Mouse (Mus musculus) embryonic facial prominence, embryonic 12.5 days (tissue): ENCODE data around the gene Tmem59. TPM values are rescaled to one million over a fixed set of nuclear protein-coding genes. Genes with fewer than 3 reads are reported as not detected.
A peak's percentile ranks its signal among the peaks of the same experiment; 100 is the strongest.

Experiments used
- ATAC-seq: fragments of 200-750 bp; cut with Nextera tagmentation; 2 replicates; pipeline ENCODE4 v1.8.0; 2017; ENCODE audit not compliant: insufficient number of reproducible peaks, insufficient read depth, low FRiP score, low TSS enrichment
- H3K27ac ChIP-seq: fragments of 300-500 bp; sonication (generic); 2 replicates; pipeline ENCODE4 v1.5.1; 2016; ENCODE audit warnings: mild to moderate bottlenecking
- H3K27me3 ChIP-seq: fragments of 300-500 bp; sonication (generic); 2 replicates; pipeline ENCODE4 v1.6.1; 2016; ENCODE audit warnings: mild to moderate bottlenecking, moderate library complexity
- H3K36me3 ChIP-seq: fragments of 300-500 bp; sonication (generic); 2 replicates; pipeline ENCODE4 v1.6.1; 2016; ENCODE audit warnings: mild to moderate bottlenecking
- H3K4me1 ChIP-seq: fragments of 300-500 bp; sonication (generic); 2 replicates; pipeline ENCODE4 v1.6.1; 2016
- H3K4me2 ChIP-seq: fragments of 300-500 bp; sonication (generic); replicated peaks from 2 replicates; pipeline ENCODE4 v1.6.1; 2016; ENCODE audit warnings: mild to moderate bottlenecking, moderate library complexity
- H3K4me3 ChIP-seq: fragments of 300-500 bp; sonication (generic); 2 replicates; pipeline ENCODE4 v1.5.1; 2016; ENCODE audit warnings: mild to moderate bottlenecking
- H3K9ac ChIP-seq: fragments of 300-500 bp; sonication (generic); 2 replicates; pipeline ENCODE4 v1.6.1; 2016; ENCODE audit warnings: mild to moderate bottlenecking, moderate library complexity
- H3K9me3 ChIP-seq: fragments of 300-500 bp; sonication (generic); 2 replicates; pipeline ENCODE4 v1.6.1; 2016; ENCODE audit warnings: mild to moderate bottlenecking, moderate library complexity
- WGBS: fragments of 180-500 bp; shearing (Covaris S2); methylation state at CpG from one replicate; pipeline ENCODE4 v1.1.7; 2016; 5-methylcytosine and 5-hydroxymethylcytosine counted together
- polyA plus RNA-seq: library from polyadenylated mRNA; unstranded; fragments of >200 nt; fragmentation: Nextera tagmentation; extraction: Ambion mirVana; gene quantifications from 2 replicates; pipeline ENCODE4 v1.2.1, GENCODE M21; 2016

Gene Tmem59
- polyA plus RNA-seq, 1 experiment from 2014 or later: 383 TPM

DNA sequence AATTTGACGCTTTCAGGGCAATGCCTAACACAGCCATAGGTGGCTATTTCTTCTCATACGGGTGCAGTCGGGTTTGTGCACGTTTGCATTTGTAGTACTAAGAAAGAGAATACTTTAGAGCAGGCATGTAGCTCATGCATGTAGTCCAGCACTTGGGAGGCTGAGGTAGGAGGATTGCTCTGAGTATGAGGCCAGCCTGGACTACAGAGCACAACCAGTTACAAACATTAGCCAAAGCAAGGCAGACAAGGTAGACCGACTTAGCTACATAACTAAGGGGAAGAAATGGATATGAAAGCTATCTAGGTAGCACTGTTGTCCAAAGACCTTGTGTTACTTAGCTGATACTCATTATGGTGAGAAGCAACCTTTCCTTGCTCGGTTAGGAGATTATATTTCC, 3.7 kb downstream of the Tmem59 start:
- 75% methylated on average over 6 of the region's 6 CpGs for WGBS

GRCm38 (mm10) chr4:107182796-107183195, 4.6 kb downstream of the Tmem59 start:
- peaks cover 15% of the 10 kb centered on the region for H3K36me3 ChIP-seq
- H3K4me2 ChIP-seq: no peak overlapping the region
- peaks cover 31% of the 10 kb centered on the region for H3K4me1 ChIP-seq
- 50% methylated on average over 2 of the region's 2 CpGs for WGBS
- H3K27me3 ChIP-seq: no peaks in the 10 kb centered on the region
- no peak for ATAC-seq
- no peaks in the 10 kb centered on the region for H3K9me3 ChIP-seq
- no peak overlapping the region for H3K9ac ChIP-seq
- H3K4me3 ChIP-seq: no peak overlapping the region
- peak overlapping the region; percentile 41; the same call in 1 of the 2 replicates for H3K27ac ChIP-seq

More for the DNA sequence above, 3.7 kb downstream of the Tmem59 start:
- no peaks in the 10 kb centered on the region for H3K27me3 ChIP-seq
- no peak overlapping the region for H3K4me2 ChIP-seq
- H3K4me1 ChIP-seq: peaks cover 40% of the 10 kb centered on the region
- peaks cover 7% of the 10 kb centered on the region for H3K36me3 ChIP-seq
- no peak overlapping the region for H3K27ac ChIP-seq
- no peak for ATAC-seq
- no peaks in the 10 kb centered on the region for H3K9me3 ChIP-seq
- H3K9ac ChIP-seq: no peak overlapping the region
- H3K4me3 ChIP-seq: no peak overlapping the region

GRCm38 (mm10) chr4:107183203-107183602, 5.0 kb downstream of the Tmem59 start:
- no peak overlapping the region for H3K9ac ChIP-seq
- H3K4me2 ChIP-seq: no peak overlapping the region
- 85% methylated on average over 4 of the region's 4 CpGs for WGBS
- no peak overlapping the region for H3K4me3 ChIP-seq
- peaks cover 30% of the 10 kb centered on the region for H3K4me1 ChIP-seq
- peak overlapping the region; percentile 41; the same call in 1 of the 2 replicates for H3K27ac ChIP-seq
- H3K27me3 ChIP-seq: no peaks in the 10 kb centered on the region
- peaks cover 18% of the 10 kb centered on the region for H3K36me3 ChIP-seq
- no peaks in the 10 kb centered on the region for H3K9me3 ChIP-seq
- no peak for ATAC-seq

GRCm38 (mm10) chr4:107185703-107186102, 7.5 kb downstream of the Tmem59 start:
- Histone ChIP-seq H3K4me1 (peaks cover 21% of the 10 kb centered on the region), H3K27ac (peak overlapping the region; percentile 90), H3K4me3 (no peak overlapping the region), H3K9me3 (no peaks in the 10 kb centered on the region), H3K36me3 (peaks cover 39% of the 10 kb centered on the region), H3K4me2 (no peak overlapping the region), H3K9ac (no peak overlapping the region), H3K27me3 (no peaks in the 10 kb centered on the region)
- ATAC-seq: no peak
- WGBS: 27% methylated on average over 3 of the region's 3 CpGs

- Histone ChIP-seq H3K27me3 (no peaks in the 10 kb centered on the region), H3K4me2 (no peak overlapping the region), H3K4me3 (no peak overlapping the region), H3K9me3 (no peaks in the 10 kb centered on the region), H3K9ac (no peak overlapping the region), H3K27ac (no peak overlapping the region), H3K36me3 (peaks cover 73% of the 10 kb centered on the region), H3K4me1 (no peaks in the 10 kb centered on the region)
- no peak for ATAC-seq
- WGBS: 94% methylated on average over 3 of the region's 3 CpGs
Observed at GRCm38 (mm10) chr4:107193841-107194240, 15.6 kb downstream of the Tmem59 start.

DNA sequence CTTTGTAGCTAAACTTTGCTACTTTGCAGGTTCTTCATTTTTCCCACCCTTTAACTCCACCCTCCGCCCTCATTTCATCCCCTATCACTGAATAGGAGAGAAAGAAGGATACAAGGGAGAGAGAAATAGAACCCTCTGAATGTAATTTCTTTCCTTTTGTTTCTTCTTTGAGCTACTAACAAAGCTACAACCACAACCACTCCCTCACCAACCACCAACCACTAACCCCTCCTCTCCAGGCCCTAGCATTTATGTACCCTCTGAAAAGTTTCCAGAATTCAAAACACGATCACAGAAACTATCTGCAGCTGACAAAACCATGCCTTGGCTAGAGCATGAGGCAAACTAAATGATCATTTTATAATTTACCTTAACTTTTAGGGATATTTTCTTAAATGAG, 18.3 kb downstream of the Tmem59 start:
- Histone ChIP-seq H3K27me3 (no peaks in the 10 kb centered on the region), H3K4me1 (no peaks in the 10 kb centered on the region), H3K27ac (no peak overlapping the region), H3K4me3 (no peak overlapping the region), H3K9me3 (no peaks in the 10 kb centered on the region), H3K4me2 (no peak overlapping the region), H3K9ac (no peak overlapping the region), H3K36me3 (peaks cover 77% of the 10 kb centered on the region)
- no peak for ATAC-seq
- 86% methylated on average over 2 of the region's 2 CpGs for WGBS

DNA sequence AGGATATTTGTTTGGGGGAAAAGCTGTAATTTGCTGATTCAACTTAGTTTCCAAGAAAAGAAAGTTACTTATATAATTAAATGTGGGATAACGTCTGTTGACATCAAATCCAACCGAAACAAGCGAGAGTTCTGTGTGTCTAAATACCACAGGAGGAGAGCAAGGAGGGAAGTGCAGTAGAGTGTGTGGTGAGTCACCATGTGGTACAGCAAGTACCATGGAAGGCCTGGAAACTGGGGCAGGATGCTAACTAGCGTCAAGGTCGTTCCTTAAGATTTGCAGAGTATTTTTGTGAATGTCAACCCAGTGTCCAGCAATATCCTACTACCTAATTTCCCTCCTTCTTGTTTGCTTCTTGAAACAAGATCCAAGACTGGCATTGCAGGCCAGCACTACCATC, 19.9 kb downstream of the Tmem59 start:
- peaks cover 82% of the 10 kb centered on the region for H3K36me3 ChIP-seq
- H3K4me3 ChIP-seq: no peak overlapping the region
- 92% methylated on average over 5 of the region's 5 CpGs for WGBS
- H3K27me3 ChIP-seq: no peaks in the 10 kb centered on the region
- no peak overlapping the region for H3K9ac ChIP-seq
- no peaks in the 10 kb centered on the region for H3K9me3 ChIP-seq
- no peak overlapping the region for H3K4me2 ChIP-seq
- no peak overlapping the region for H3K27ac ChIP-seq
- no peaks in the 10 kb centered on the region for H3K4me1 ChIP-seq
- no peak for ATAC-seq

DNA sequence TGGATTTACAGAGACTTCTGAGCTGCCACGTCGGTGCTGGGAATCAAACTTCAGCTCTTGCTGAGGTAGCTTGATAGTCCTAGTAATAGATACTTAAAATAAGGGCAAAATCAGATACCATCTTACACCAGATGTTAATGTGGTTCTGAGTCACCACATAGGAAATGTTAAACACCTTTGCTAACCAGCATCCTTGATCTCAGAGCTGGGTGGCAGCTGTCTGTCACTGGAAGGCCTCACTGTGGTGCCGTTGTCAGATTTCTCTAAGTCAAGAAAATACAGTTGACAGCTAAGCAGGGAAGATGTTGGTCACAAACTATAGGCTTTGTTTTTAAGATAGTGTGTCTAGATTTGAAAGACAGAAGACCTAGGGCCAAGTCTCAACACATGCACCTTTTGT, 23.6 kb downstream of the Tmem59 start:
- H3K36me3 ChIP-seq: peaks cover 87% of the 10 kb centered on the region

DNA sequence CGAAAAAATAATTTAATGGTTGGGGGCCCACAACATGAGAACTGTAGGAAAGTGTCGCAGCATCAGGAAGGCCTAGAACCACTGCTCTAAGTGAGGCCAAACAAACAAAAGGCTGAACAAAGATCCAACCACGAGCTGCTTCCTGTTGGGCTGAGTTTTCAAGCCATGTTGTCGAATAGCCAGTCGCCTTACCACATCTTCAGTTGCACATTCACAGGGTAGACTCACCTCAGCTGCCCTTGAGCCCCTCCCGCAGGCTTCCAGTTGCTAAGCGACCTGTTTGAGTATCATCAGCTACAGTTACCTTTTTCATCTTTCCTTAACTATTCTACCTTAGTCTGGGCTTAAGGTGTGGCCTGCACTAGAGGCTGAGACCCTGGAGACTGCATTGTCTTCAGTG, 24.8 kb downstream of the Tmem59 start:
- no peak overlapping the region for H3K4me2 ChIP-seq
- no peak overlapping the region for H3K4me3 ChIP-seq
- no peaks in the 10 kb centered on the region for H3K4me1 ChIP-seq
- no peak overlapping the region for H3K9ac ChIP-seq
- H3K36me3 ChIP-seq: peaks cover 82% of the 10 kb centered on the region
- H3K27ac ChIP-seq: no peak overlapping the region
- no peaks in the 10 kb centered on the region for H3K9me3 ChIP-seq
- WGBS: 89% methylated on average over 7 of the region's 7 CpGs
- H3K27me3 ChIP-seq: no peaks in the 10 kb centered on the region
- no peak for ATAC-seq

More for the DNA sequence above, 23.6 kb downstream of the Tmem59 start:
- WGBS: 91% methylated on average over 3 of the region's 3 CpGs
- ATAC-seq: no peak
- H3K9me3 ChIP-seq: no peaks in the 10 kb centered on the region
- H3K9ac ChIP-seq: no peak overlapping the region
- H3K4me2 ChIP-seq: no peak overlapping the region
- H3K4me1 ChIP-seq: no peaks in the 10 kb centered on the region
- no peaks in the 10 kb centered on the region for H3K27me3 ChIP-seq
- H3K4me3 ChIP-seq: no peak overlapping the region
- no peak overlapping the region for H3K27ac ChIP-seq

GRCm38 (mm10) chr4:107207016-107207415, 28.8 kb downstream of the Tmem59 start:
- Histone ChIP-seq H3K4me3 (no peak overlapping the region), H3K27ac (no peak overlapping the region), H3K27me3 (no peaks in the 10 kb centered on the region), H3K9me3 (no peaks in the 10 kb centered on the region), H3K9ac (no peak overlapping the region), H3K4me1 (no peaks in the 10 kb centered on the region), H3K36me3 (peaks cover 53% of the 10 kb centered on the region), H3K4me2 (no peak overlapping the region)
- no peak for ATAC-seq
- WGBS: 92% methylated on average over 2 of the region's 2 CpGs

GRCm38 (mm10) chr4:107208880-107209279, 30.7 kb downstream of the Tmem59 start, which contains the start of gene Ldlrad1:
Gene Ldlrad1 (plus strand): TSS chr4:107209180.
- H3K36me3 ChIP-seq: peaks cover 36% of the 10 kb centered on the region

GRCm38 (mm10) chr4:107210483-107211097, 32.4 kb downstream of the Tmem59 start:
- H3K9me3 ChIP-seq: no peaks in the 10 kb centered on the region
- H3K4me2 ChIP-seq: no peak overlapping the region
- WGBS: 78% methylated on average over 5 of the region's 5 CpGs
- no peak overlapping the region for H3K27ac ChIP-seq
- H3K36me3 ChIP-seq: peaks cover 21% of the 10 kb centered on the region; the same call in 1 of the 2 replicates
- no peaks in the 10 kb centered on the region for H3K27me3 ChIP-seq
- no peaks in the 10 kb centered on the region for H3K4me1 ChIP-seq
- no peak overlapping the region for H3K9ac ChIP-seq
- ATAC-seq: no peak
- no peak overlapping the region for H3K4me3 ChIP-seq

More at GRCm38 (mm10) chr4:107208880-107209279, 30.7 kb downstream of the Tmem59 start, which contains the start of gene Ldlrad1:
- Histone ChIP-seq H3K27ac (no peak within 1 kb of the TSS), H3K4me2 (no peak within 1 kb of the TSS), H3K9me3 (no peaks in the 10 kb centered on the region), H3K9ac (no peak within 1 kb of the TSS), H3K27me3 (no peaks in the 10 kb centered on the region), H3K4me1 (no peaks in the 10 kb centered on the region), H3K4me3 (no peak within 1 kb of the TSS)
- 84% methylated on average over 3 of the region's 3 CpGs for WGBS
- ATAC-seq: no peak
